11 mouse cellular contexts compared by ENCODE assay signal in the genomic region with DNA sequence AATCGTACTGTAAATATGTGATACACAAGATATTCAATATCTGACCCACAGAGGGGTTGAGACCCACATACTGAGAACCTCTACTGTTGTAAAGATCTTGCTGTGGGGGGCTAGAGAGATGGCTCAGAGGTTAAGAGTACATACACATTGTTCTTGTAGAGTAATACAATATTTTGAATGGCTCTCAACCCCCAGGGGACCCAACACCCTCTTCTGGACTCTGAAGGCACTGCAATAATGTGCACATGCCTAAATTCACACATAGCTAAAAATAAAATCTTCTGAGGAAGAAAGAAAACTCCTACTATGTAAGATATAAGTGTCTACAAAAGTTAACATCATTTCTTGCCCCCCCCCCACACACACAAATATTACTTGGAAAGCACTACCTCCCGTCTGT. TPM values are rescaled to one million over a fixed set of nuclear protein-coding genes. Genes with fewer than 3 reads are reported as not detected.
DNase-seq lines count a peak whose midpoint lies in the region; ATAC-seq and TF ChIP-seq lines count a peak whose summit lies in the region.
"Had no signal": no experiment of that assay in that cellular context is flagged by ENCODE, and none has a peak within 500 bp of the region (broad histone marks: within the 10 kb centered on the region; RNA-seq: fewer than 3 reads in every experiment).

No protein-coding gene starts in this region.

- no peak for DNase-seq in gastrocnemius, adult 2 months
- DNase-seq in gastrocnemius, adult 8-10 months (ENCODE audit: low spot score in 2 of 2), result no peak
- DNase-seq in liver, embryonic 14.5 days (ENCODE audit: low read depth in 3 of 3, low spot score in 3 of 3), result no peak
- DNase-seq in liver, result no peak
- DNase-seq in MEL (ENCODE audit: low read depth, low spot score), result peak; percentile 50
- no peak for DNase-seq in urinary bladder, adult 18-20 months (ENCODE audit: low spot score in 2 of 2)
- DNase-seq in hindbrain, embryonic 14.5 days (ENCODE audit: low spot score), result no peak
- DNase-seq: layer of hippocampus, adult 9-11 months had no signal

- H3K4me1 ChIP-seq in liver, embryonic 14.5 days (replicated peaks; ENCODE audit: control insufficient read depth in 2 of 2, insufficient read depth in 2 of 2, low read length in 1 of 2), result no peaks in the 10 kb centered on the region; a peak in 1 of 4 replicates
- peaks cover 0 to 3% of the 10 kb centered on the region in 2 experiments; a peak in 1 of 4 replicates for H3K4me1 ChIP-seq in MEL (ENCODE audit: control insufficient read depth in 1 of 2, insufficient read depth in 2 of 2, low read length in 2 of 2)
- no peaks in the 10 kb centered on the region for H3K4me1 ChIP-seq in hindbrain, embryonic 14.5 days (replicated peaks; ENCODE audit: control insufficient read depth, insufficient read depth, low read length)

- H3K9me3 ChIP-seq in liver, embryonic 14.5 days (ENCODE audit: control insufficient read depth, low read length), result no peaks in the 10 kb centered on the region
- H3K9me3 ChIP-seq in MEL (replicated peaks; ENCODE audit: insufficient read depth, low read length), result no peaks in the 10 kb centered on the region
- H3K9me3 ChIP-seq in hindbrain, embryonic 14.5 days (ENCODE audit: control insufficient read depth, low read length), result no peaks in the 10 kb centered on the region

- no peak for ATAC-seq in liver, embryonic 14.5 days (ENCODE audit: insufficient read depth)
- no peak for ATAC-seq in hindbrain, embryonic 14.5 days (ENCODE audit: low FRiP score)

- no peak for TF ChIP-seq POLR2A in MEL (IDR thresholded peaks at IDR 0.05; ENCODE audit: control insufficient read depth in 1 of 2, insufficient read depth in 1 of 2, low read depth in 1 of 2, low read length in 2 of 2, poor library complexity in 1 of 2)
- no peak for TF ChIP-seq POLR2A in myocyte (IDR thresholded peaks at IDR 0.05; ENCODE audit: insufficient read length, low read depth)

- H3K4me3 ChIP-seq in gastrocnemius, adult 2 months, result no peak overlapping the region
- H3K4me3 ChIP-seq in liver, embryonic 14.5 days (ENCODE audit: insufficient read depth in 1 of 2, low read depth in 2 of 2, low read length in 2 of 2), result no peak overlapping the region
- H3K4me3 ChIP-seq in MEL (ENCODE audit: control insufficient read depth in 1 of 2, insufficient read depth in 1 of 2, low read depth in 2 of 2, low read length in 2 of 2) (no peak overlapping the region), myocyte (no peak overlapping the region)
- no peak overlapping the region for H3K4me3 ChIP-seq in hindbrain, embryonic 14.5 days (replicated peaks; ENCODE audit: low read length)

- no peaks in the 10 kb centered on the region for H3K27me3 ChIP-seq in liver, embryonic 14.5 days (ENCODE audit: control insufficient read depth, insufficient read depth, low read length)
- H3K27me3 ChIP-seq in MEL (ENCODE audit: control insufficient read depth in 1 of 2, insufficient read depth in 2 of 2, low read length in 2 of 2), result peaks cover 3 to 7% of the 10 kb centered on the region in 2 experiments; a peak in 3 of 4 replicates
- peaks cover 8% of the 10 kb centered on the region for H3K27me3 ChIP-seq in myocyte (ENCODE audit: control insufficient read depth, insufficient read depth, insufficient read length)
- H3K27me3 ChIP-seq in hindbrain, embryonic 14.5 days (ENCODE audit: control insufficient read depth, insufficient read depth, low read length), result no peaks in the 10 kb centered on the region

- 0 out of 2 replicates have a peak, but pooled peaks have one; percentile 5 for TF ChIP-seq RAD21 in MEL (IDR thresholded peaks at IDR 0.05; ENCODE audit: low read depth, low read length)

- peak; percentile 55 for TF ChIP-seq CTCF in gastrocnemius, adult 2 months (IDR thresholded peaks at IDR 0.05)
- TF ChIP-seq CTCF in liver, embryonic 14.5 days (IDR thresholded peaks at IDR 0.05; ENCODE audit: low read depth), result peak; percentile 7; the same call in 1 of the 2 replicates
- TF ChIP-seq CTCF in MEL (IDR thresholded peaks at IDR 0.05 in 2 of 3, conservative IDR thresholded peaks at IDR 0.05 in 1 of 3; ENCODE audit: control insufficient read depth in 1 of 3, insufficient read depth in 1 of 3, low read depth in 2 of 3, low read length in 3 of 3, poor library complexity in 1 of 3, severe bottlenecking in 1 of 3), result peak; percentile 23 to 48 (median 47); a peak in 4 of 6 replicates

- TF ChIP-seq EP300 in liver, embryonic 14.5 days (IDR thresholded peaks at IDR 0.05; ENCODE audit: low read depth), result no peak
- no peak for TF ChIP-seq EP300 in MEL (IDR thresholded peaks at IDR 0.05; ENCODE audit: low read depth in 1 of 2, low read length in 2 of 2)

- no peak overlapping the region for H3K27ac ChIP-seq in gastrocnemius, adult 2 months
- H3K27ac ChIP-seq in liver, embryonic 14.5 days, result no peak overlapping the region
- H3K27ac ChIP-seq in MEL (ENCODE audit: control insufficient read depth, low read depth, low read length), result no peak overlapping the region
- H3K27ac ChIP-seq in hindbrain, embryonic 14.5 days, result no peak overlapping the region
- H3K27ac ChIP-seq: macrophage had no signal

- H3K79me2 ChIP-seq in MEL (ENCODE audit: control insufficient read depth, insufficient read depth, low read length, poor library complexity), result peaks cover 4% of the 10 kb centered on the region; the same call in 1 of the 2 replicates
- H3K79me2 ChIP-seq in myocyte (ENCODE audit: control insufficient read depth, insufficient read depth), result no peaks in the 10 kb centered on the region

- no peak overlapping the region for H3K4me2 ChIP-seq in liver, embryonic 14.5 days (ENCODE audit: low read depth)
- peak overlapping the region; percentile 16 for H3K4me2 ChIP-seq in myocyte (ENCODE audit: low read depth)
- no peak overlapping the region for H3K4me2 ChIP-seq in hindbrain, embryonic 14.5 days (replicated peaks)
- H3K4me2 ChIP-seq: heart, embryonic 11.5 days had no signal

- H3K36me3 ChIP-seq in liver, embryonic 14.5 days (replicated peaks; ENCODE audit: control insufficient read depth, insufficient read depth, low read depth), result no peaks in the 10 kb centered on the region
- H3K36me3 ChIP-seq in MEL (ENCODE audit: control insufficient read depth in 1 of 2, insufficient read depth in 2 of 2, low read length in 2 of 2) (peaks cover 0 to 3% of the 10 kb centered on the region in 2 experiments; a peak in 2 of 4 replicates), myocyte (ENCODE audit: control insufficient read depth, insufficient read depth) (no peaks in the 10 kb centered on the region)
- H3K36me3 ChIP-seq in hindbrain, embryonic 14.5 days (replicated peaks; ENCODE audit: control insufficient read depth, insufficient read depth), result no peaks in the 10 kb centered on the region

- no peak overlapping the region for H3K9ac ChIP-seq in liver, embryonic 14.5 days (replicated peaks)
- H3K9ac ChIP-seq in MEL (ENCODE audit: control insufficient read depth, low read depth, low read length, poor library complexity, severe bottlenecking), result no peak overlapping the region
- H3K9ac ChIP-seq in hindbrain, embryonic 14.5 days, result no peak overlapping the region

- intact Hi-C loops in gastrocnemius, adult 2 months (cut with DNase I), result no loop called here

- WGBS in liver, embryonic 14.5 days (ENCODE audit: insufficient replicate concordance), result 59% methylated on average over 2 of the region's 2 CpGs
- WGBS in hindbrain, embryonic 14.5 days, result 75% methylated on average over 2 of the region's 2 CpGs

- no peak overlapping the region for H3ac ChIP-seq in myocyte (ENCODE audit: control insufficient read depth, insufficient read length)

TF ChIP-seq in MEL, 35 proteins besides CTCF, POLR2A, EP300 and RAD21:
- no peak for TF ChIP-seq MEF2A (IDR thresholded peaks at IDR 0.05; ENCODE audit: extremely low read depth, insufficient replicate concordance, low read depth, low read length, poor library complexity, severe bottlenecking)
- TF ChIP-seq SMC3 (IDR thresholded peaks at IDR 0.05; ENCODE audit: low read depth, low read length), result peak; percentile 37; the same call in 1 of the 2 replicates
- TF ChIP-seq CHD1 (IDR thresholded peaks at IDR 0.05; ENCODE audit: low read depth, low read length), result no peak

TF ChIP-seq in myocyte, 11 proteins besides CTCF, POLR2A, EP300 and RAD21:
- TF ChIP-seq SRF (IDR thresholded peaks at IDR 0.05; ENCODE audit: control insufficient read depth, insufficient read length, low read depth), result no peak
- TF ChIP-seq MAX (IDR thresholded peaks at IDR 0.05; ENCODE audit: low read depth), result no peak
- no peak for TF ChIP-seq TCF3 (IDR thresholded peaks at IDR 0.05; ENCODE audit: insufficient read length, low read depth)
- TF ChIP-seq MYOD1 (IDR thresholded peaks at IDR 0.05; ENCODE audit: control insufficient read depth in 1 of 3, insufficient read length in 2 of 3, low read depth in 2 of 3), result no peak
- TF ChIP-seq POLR2AphosphoS2 (IDR thresholded peaks at IDR 0.05; ENCODE audit: insufficient read length, low read depth), result no peak
- no peak for TF ChIP-seq USF1 (IDR thresholded peaks at IDR 0.05; ENCODE audit: low read depth)

RNA-seq across cellular contexts. Expression of gene Dcaf5, which starts 4.6 kb away (rescaled TPM):
- total RNA-seq in gastrocnemius, adult 2 months (2021), result 10 to 100 TPM; 39.4 to 50.8 TPM
- total RNA-seq in gastrocnemius, adult 8-10 months (2022), result 10 to 100 TPM; 45.9 to 66.0 (median 50.9) TPM
- polyA plus RNA-seq in liver, embryonic 14.5 days (2012; rRNA removed), result 3.1 and 4.0 TPM in 2 replicates
- polyA plus RNA-seq in liver, embryonic 14.5 days (2014; fragmentation: Nextera tagmentation; extraction: Ambion mirVana), result 1.6 and 2.3 TPM in 2 replicates
- 8.1 and 9.0 TPM in 2 replicates for total RNA-seq in MEL (2012; rRNA removed)
- polyA plus RNA-seq in MEL (2012; ENCODE audit: insufficient read depth in 1 of 2, insufficient read length in 2 of 2, low read depth in 1 of 2, low replicate concordance in 2 of 2, missing spikeins in 1 of 2) (10 to 100 TPM in 1 of 2 experiments, not detected in 1; 15.6 TPM), myocyte (2012; fragmentation: generic; extraction: Trizol) (17.7 TPM)
- 24.3 and 24.9 TPM in 2 replicates for polyA plus RNA-seq in hindbrain, embryonic 14.5 days (2014; fragmentation: Nextera tagmentation; extraction: Ambion mirVana)

RNA-seq across cellular contexts. Expression of gene Exd2, which starts 21.9 kb away (rescaled TPM):
- 10 to 100 TPM; 35.0 to 46.8 TPM for total RNA-seq in gastrocnemius, adult 2 months (2021)
- total RNA-seq in gastrocnemius, adult 8-10 months (2022), result 10 to 100 TPM; 30.6 to 39.1 (median 34.5) TPM
- 3.7 and 4.2 TPM in 2 replicates for polyA plus RNA-seq in liver, embryonic 14.5 days (2012; rRNA removed)
- 5.1 and 5.5 TPM in 2 replicates for polyA plus RNA-seq in liver, embryonic 14.5 days (2014; fragmentation: Nextera tagmentation; extraction: Ambion mirVana)
- 8.5 and 9.6 TPM in 2 replicates for total RNA-seq in MEL (2012; rRNA removed)
- polyA plus RNA-seq in MEL (2012; ENCODE audit: insufficient read depth in 1 of 2, insufficient read length in 2 of 2, low read depth in 1 of 2, low replicate concordance in 2 of 2, missing spikeins in 1 of 2) (10 to 100 TPM in 1 of 2 experiments, not detected in 1; 12.8 TPM), myocyte (2012; fragmentation: generic; extraction: Trizol) (9.1 TPM)
- polyA plus RNA-seq in hindbrain, embryonic 14.5 days (2014; fragmentation: Nextera tagmentation; extraction: Ambion mirVana), result 48.1 and 51.8 TPM in 2 replicates
